In the genomic region with DNA sequence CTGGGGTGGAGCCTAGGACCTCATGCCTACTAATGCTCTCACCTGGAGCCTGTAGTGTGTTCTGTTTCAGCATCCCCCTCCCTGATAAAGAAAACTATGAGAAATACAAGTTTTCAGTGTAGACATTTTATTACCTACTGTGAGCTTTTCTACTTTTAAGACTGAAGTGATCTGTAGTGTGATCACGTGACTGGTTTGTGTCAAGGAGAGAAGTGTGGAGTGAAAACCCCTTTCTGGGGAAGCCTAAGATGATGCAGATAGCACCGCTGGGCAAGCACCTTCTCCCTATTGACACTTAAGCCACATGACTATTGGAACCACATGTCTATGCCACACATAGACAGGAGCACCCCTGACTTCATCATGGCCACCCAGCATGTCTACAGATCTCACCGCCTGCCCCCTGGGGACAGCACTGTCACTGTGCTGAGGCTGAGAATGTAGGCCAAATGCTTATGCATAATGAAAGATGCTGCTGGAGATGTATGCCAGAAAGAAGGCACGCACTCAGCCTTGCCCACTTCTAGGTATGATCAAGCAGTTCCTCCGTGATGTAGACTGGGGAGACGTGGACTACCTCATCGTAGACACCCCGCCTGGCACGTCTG, we compare ENCODE assay signal across 24 mouse cellular contexts. TPM values are rescaled to one million over a fixed set of nuclear protein-coding genes. Genes with fewer than 3 reads are reported as not detected.
"Had no signal": no experiment of that assay in that cellular context is flagged by ENCODE, and none has a peak within 500 bp of the region (broad histone marks: within the 10 kb centered on the region; RNA-seq: fewer than 3 reads in every experiment).

No protein-coding gene starts in this region.

- ATAC-seq: hindbrain, embryonic 16.5 days; inflammation-experienced regulatory T-cells, adult 6 months; intestine, embryonic 15.5 days; intestine, postnatal 0 days had no signal

- DNase-seq: gastrocnemius, postnatal 25 days; heart, adult 2 months; heart, postnatal 10 days; heart, postnatal 4 days; kidney, adult 18-20 months; kidney, adult 8-10 months; kidney, postnatal 10 days; kidney, postnatal 25 days; kidney, postnatal 4 days; liver; liver, embryonic 13.5 days had no signal

- H3K9me3 ChIP-seq: hindbrain, embryonic 12.5 days; intestine, embryonic 15.5 days; limb, embryonic 10.5 days; liver, embryonic 13.5 days had no signal

- H3K27me3 ChIP-seq: heart, embryonic 12.5 days; hindbrain, embryonic 12.5 days; intestine, embryonic 15.5 days; limb, embryonic 12.5 days; liver, embryonic 13.5 days had no signal

- H3K4me3 ChIP-seq: heart, adult 2 months; heart, embryonic 12.5 days; hindbrain, embryonic 10.5 days; hindbrain, embryonic 12.5 days; intestine, embryonic 15.5 days; layer of hippocampus, adult 2 months; left cerebral cortex, adult 2 months; limb, embryonic 10.5 days; limb, embryonic 12.5 days; liver, embryonic 13.5 days had no signal

- H3K4me1 ChIP-seq: heart, embryonic 12.5 days; hindbrain, embryonic 10.5 days; hindbrain, embryonic 12.5 days; intestine, embryonic 15.5 days; limb, embryonic 10.5 days; limb, embryonic 12.5 days; liver, embryonic 13.5 days had no signal

- H3K27ac ChIP-seq: heart, adult 2 months; hindbrain, embryonic 10.5 days; hindbrain, embryonic 12.5 days; hindbrain, embryonic 14.5 days; intestine, embryonic 15.5 days; layer of hippocampus, adult 2 months; left cerebral cortex, adult 2 months; limb, embryonic 10.5 days; limb, embryonic 12.5 days; liver, embryonic 13.5 days had no signal

RNA-seq across cellular contexts. Expression of a gene that starts 25.3 kb away (rescaled TPM):
- polyA plus RNA-seq: inflammation-experienced regulatory T-cells, adult 6 months; limb, embryonic 10.5 days; limb, embryonic 12.5 days; liver, embryonic 11.5 days had no signal
